Mouse (Mus musculus) heart, adult 11 months (tissue): ENCODE results near the gene Fxyd2.
A peak's percentile ranks its signal among the peaks of the same experiment; 100 is the strongest.

ENCODE experiments used
- DNase-seq: peaks from one replicate; pipeline ENCODE4 v3.0.0; 2022

Gene Fxyd2

GRCm38 (mm10) chr9:45399434-45399833, at the start of gene Fxyd2:
Gene Fxyd2, plus strand, starts transcription at chr9:45399669.
- no peak for DNase-seq

GRCm38 (mm10) chr9:45349851-45350250, 49.6 kb upstream of the Fxyd2 start:
- no peak for DNase-seq

GRCm38 (mm10) chr9:45355192-45355591, 44.3 kb upstream of the Fxyd2 start:
- no peak for DNase-seq

GRCm38 (mm10) chr9:45358356-45358755, 41.1 kb upstream of the Fxyd2 start:
- DNase-seq: no peak

GRCm38 (mm10) chr9:45362051-45362461, 37.4 kb upstream of the Fxyd2 start:
- DNase-seq: no peak

GRCm38 (mm10) chr9:45363639-45364214, 35.7 kb upstream of the Fxyd2 start:
- DNase-seq: no peak

- no peak for DNase-seq
Measured at GRCm38 (mm10) chr9:45367716-45368115, 31.8 kb upstream of the Fxyd2 start.

GRCm38 (mm10) chr9:45368341-45368901, 31.0 kb upstream of the Fxyd2 start:
- peak; percentile 97 for DNase-seq

GRCm38 (mm10) chr9:45370117-45370561, 29.3 kb upstream of the Fxyd2 start, which contains the start of gene Fxyd6:
Gene Fxyd6, plus strand, starts transcription at chr9:45370185.
- peak; percentile 97 for DNase-seq

GRCm38 (mm10) chr9:45370616-45371336, 28.7 kb upstream of the Fxyd2 start:
- no peak for DNase-seq

- no peak for DNase-seq
Measured at GRCm38 (mm10) chr9:45371337-45371707, 28.1 kb upstream of the Fxyd2 start.

- no peak for DNase-seq
Measured at GRCm38 (mm10) chr9:45373896-45374295, 25.6 kb upstream of the Fxyd2 start.

GRCm38 (mm10) chr9:45374988-45375502, 24.4 kb upstream of the Fxyd2 start:
- DNase-seq: no peak

GRCm38 (mm10) chr9:45376427-45376826, 23.0 kb upstream of the Fxyd2 start:
- DNase-seq: no peak

GRCm38 (mm10) chr9:45376883-45377282, 22.6 kb upstream of the Fxyd2 start:
- no peak for DNase-seq

- no peak for DNase-seq
Measured at GRCm38 (mm10) chr9:45380411-45381251, 18.8 kb upstream of the Fxyd2 start.

- no peak for DNase-seq
Measured at GRCm38 (mm10) chr9:45382336-45382735, 17.1 kb upstream of the Fxyd2 start.

GRCm38 (mm10) chr9:45382834-45383233, 16.6 kb upstream of the Fxyd2 start:
- DNase-seq: no peak

GRCm38 (mm10) chr9:45383883-45384282, 15.6 kb upstream of the Fxyd2 start:
- no peak for DNase-seq

GRCm38 (mm10) chr9:45386698-45387097, 12.8 kb upstream of the Fxyd2 start:
- DNase-seq: no peak

- peak; percentile 97 for DNase-seq
Measured at GRCm38 (mm10) chr9:45388385-45388994, 11.0 kb upstream of the Fxyd2 start.

GRCm38 (mm10) chr9:45389596-45389995, 9.9 kb upstream of the Fxyd2 start:
- DNase-seq: no peak

- DNase-seq: no peak
Measured at GRCm38 (mm10) chr9:45391299-45391698, 8.2 kb upstream of the Fxyd2 start.
